Mouse (Mus musculus): ENCODE data around the gene March6. TPM values are rescaled to one million over a fixed set of nuclear protein-coding genes. Genes with fewer than 3 reads are reported as not detected.
A peak's percentile ranks its signal among the peaks of the same experiment; 100 is the strongest.

The March6 gene
- polyA plus RNA-seq, 1 experiment = not detected

DNA sequence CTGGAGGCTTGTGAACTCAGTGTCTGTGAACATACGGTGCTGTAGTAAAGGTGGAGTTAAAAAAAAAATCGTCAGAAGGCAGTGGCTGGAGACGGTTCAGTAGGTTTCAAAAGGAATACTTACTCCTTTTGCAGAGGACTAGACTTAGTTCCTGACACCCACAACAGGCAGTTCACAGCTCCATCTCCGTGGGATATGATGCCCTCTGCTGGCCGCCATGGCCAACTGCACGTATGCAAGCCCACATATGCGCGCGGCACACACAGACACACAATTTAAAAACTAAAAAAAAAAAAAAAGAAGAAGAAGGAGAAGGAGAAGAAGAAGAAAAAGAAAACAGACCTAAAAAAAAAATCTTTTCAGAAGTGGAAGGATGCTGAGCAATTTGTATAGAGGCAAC, 111.8 kb downstream of the March6 start:
- no peak overlapping the region for H3K4me3 ChIP-seq (ENCODE audit: insufficient read depth, low read depth, low read length)
- H3K27ac ChIP-seq (ENCODE audit: insufficient read depth, low read depth, low read length) = peak overlapping the region; percentile 88
- peaks cover 34% of the 10 kb centered on the region for H3K4me1 ChIP-seq (ENCODE audit: control insufficient read depth, insufficient read depth, low read length)
- WGBS = 50% methylated on average over 9 of the region's 9 CpGs
- TF ChIP-seq POLR2A (IDR thresholded peaks at IDR 0.05; ENCODE audit: insufficient read depth, low read depth, low read length) (no peak), CTCF (IDR thresholded peaks at IDR 0.05; ENCODE audit: insufficient read depth, low read depth, low read length) (peak; percentile 57)

- WGBS = 20% methylated on average over 7 of the region's 7 CpGs
- TF ChIP-seq CTCF (IDR thresholded peaks at IDR 0.05; ENCODE audit: insufficient read depth, low read depth, low read length) (no peak), POLR2A (IDR thresholded peaks at IDR 0.05; ENCODE audit: insufficient read depth, low read depth, low read length) (no peak)
- Histone ChIP-seq H3K27ac (ENCODE audit: insufficient read depth, low read depth, low read length) (peak overlapping the region; percentile 88), H3K4me3 (ENCODE audit: insufficient read depth, low read depth, low read length) (no peak overlapping the region), H3K4me1 (ENCODE audit: control insufficient read depth, insufficient read depth, low read length) (peaks cover 34% of the 10 kb centered on the region)
Observed at GRCm38 (mm10) chr15:31418686-31419024, 112.2 kb downstream of the March6 start.

DNA sequence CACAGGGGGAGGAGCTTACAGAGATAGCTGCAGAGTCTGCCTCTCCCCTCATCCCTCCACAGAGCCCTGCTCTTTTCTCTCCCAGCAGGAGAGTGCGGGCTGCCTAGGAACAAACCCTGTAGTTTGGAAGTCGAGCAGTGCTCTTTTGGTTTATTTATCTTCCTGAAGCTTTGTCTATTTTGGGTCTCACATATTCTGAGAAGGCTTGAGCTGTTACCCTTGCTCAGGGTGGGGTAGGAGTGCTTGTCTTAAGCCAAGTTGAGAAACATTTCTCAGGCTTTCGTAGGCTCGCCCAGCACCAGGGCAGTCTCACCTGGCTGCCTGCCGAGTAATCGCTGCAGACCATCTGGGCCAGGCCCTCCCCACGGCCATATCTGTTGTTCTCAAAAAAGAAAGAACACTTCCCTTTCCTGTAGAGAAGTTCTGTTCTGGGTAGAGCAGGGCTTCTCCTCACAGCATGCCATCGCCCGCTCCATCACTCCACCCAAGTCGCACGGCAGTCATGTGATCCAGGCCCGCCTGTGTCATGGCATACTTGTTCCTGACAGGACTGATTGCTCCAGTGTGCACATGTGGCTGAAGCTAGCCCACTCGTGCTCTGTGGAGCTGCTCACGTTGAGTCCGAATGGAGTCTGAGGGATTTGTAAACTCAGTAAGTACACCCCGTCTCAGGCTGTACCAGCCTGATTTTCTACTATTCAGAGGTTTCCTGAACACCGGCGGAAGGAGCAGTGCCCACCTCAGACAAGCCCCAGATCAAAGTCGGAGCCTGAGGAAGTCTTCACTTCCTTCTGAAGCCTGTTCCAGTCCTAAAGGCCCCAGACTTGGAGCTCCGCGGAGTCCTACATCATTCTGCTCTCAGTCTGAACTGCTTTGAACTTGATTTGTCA, 112.8 kb downstream of the March6 start:
- WGBS = 38% methylated on average over 21 of the region's 21 CpGs
- TF ChIP-seq CTCF (IDR thresholded peaks at IDR 0.05; ENCODE audit: insufficient read depth, low read depth, low read length) (no peak), POLR2A (IDR thresholded peaks at IDR 0.05; ENCODE audit: insufficient read depth, low read depth, low read length) (no peak)
- Histone ChIP-seq H3K4me1 (ENCODE audit: control insufficient read depth, insufficient read depth, low read length) (peaks cover 32% of the 10 kb centered on the region), H3K4me3 (ENCODE audit: insufficient read depth, low read depth, low read length) (no peak overlapping the region), H3K27ac (ENCODE audit: insufficient read depth, low read depth, low read length) (peak overlapping the region; percentile 88)

- peak overlapping the region; percentile 96 for H3K27ac ChIP-seq (ENCODE audit: insufficient read depth, low read depth, low read length)
Observed at GRCm38 (mm10) chr15:31417409-31417795, 113.5 kb downstream of the March6 start.

DNA sequence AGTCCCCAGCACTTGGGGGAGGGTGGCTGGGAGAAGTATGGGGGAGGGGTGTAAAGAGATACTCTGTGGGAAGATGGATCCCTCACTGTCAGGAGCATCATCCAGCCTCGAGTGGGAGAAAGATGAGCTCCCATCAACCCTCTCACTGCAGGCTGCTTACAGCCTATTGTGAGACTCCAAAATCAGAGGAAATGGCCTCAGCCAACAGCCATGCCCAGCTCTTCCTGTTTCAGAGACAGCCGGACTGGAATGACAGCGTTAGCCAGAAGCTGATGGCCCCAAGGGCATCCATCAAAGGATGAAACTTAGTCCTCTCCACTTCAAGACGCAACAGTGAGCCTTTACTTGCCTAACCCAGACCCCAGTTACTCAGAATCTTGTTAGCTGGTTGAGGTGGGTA, 115.7 kb downstream of the March6 start:
- 81% methylated on average over 4 of the region's 4 CpGs for WGBS
- H3K4me1 ChIP-seq (ENCODE audit: control insufficient read depth, insufficient read depth, low read length) = peaks cover 25% of the 10 kb centered on the region
- no peak overlapping the region for H3K4me3 ChIP-seq (ENCODE audit: insufficient read depth, low read depth, low read length)
- H3K27ac ChIP-seq (ENCODE audit: insufficient read depth, low read depth, low read length) = no peak overlapping the region
- TF ChIP-seq POLR2A (IDR thresholded peaks at IDR 0.05; ENCODE audit: insufficient read depth, low read depth, low read length) = no peak
- TF ChIP-seq CTCF (IDR thresholded peaks at IDR 0.05; ENCODE audit: insufficient read depth, low read depth, low read length) = no peak

More at GRCm38 (mm10) chr15:31417409-31417795, 113.5 kb downstream of the March6 start:
- WGBS = 38% methylated on average over 6 of the region's 6 CpGs
- Histone ChIP-seq H3K4me3 (ENCODE audit: insufficient read depth, low read depth, low read length) (no peak overlapping the region), H3K4me1 (ENCODE audit: control insufficient read depth, insufficient read depth, low read length) (peaks cover 28% of the 10 kb centered on the region)
- TF ChIP-seq POLR2A (IDR thresholded peaks at IDR 0.05; ENCODE audit: insufficient read depth, low read depth, low read length) = 0 out of 2 replicates have a peak, but pooled peaks have one; percentile 12
- TF ChIP-seq CTCF (IDR thresholded peaks at IDR 0.05; ENCODE audit: insufficient read depth, low read depth, low read length) = no peak

DNA sequence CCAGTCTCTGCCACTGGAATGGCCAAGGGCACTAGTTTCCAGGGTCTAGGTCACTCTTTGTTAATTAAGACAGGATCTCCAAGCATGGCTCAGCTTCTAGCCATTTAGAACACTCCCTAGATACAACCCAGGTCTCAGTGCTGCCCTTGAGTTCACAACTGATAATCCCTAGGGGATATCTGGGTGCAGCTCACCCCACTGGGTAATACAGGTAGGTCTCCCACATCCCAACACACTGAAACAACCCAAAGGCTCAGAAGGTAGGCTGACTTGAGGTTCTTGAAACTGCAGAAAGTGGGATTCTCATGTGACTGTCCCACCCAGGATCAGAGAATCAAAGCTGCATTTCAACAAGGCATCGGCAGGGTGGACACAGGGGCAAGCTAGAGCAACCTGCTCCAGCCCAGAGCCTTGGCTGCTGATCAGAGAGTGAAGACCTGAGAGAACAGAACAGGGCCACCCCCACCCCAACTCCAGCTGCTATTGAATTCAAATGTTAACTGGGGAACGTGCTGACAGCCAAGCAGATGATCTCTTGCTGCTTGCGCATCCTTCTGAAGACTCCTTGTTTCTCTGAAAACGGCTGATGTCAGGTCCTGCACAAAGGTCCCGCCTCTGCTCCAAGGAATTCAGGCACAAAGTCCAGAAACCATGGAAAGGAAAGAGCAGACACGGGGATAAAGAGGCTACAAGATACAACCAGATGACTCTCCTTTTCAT, 116.5 kb downstream of the March6 start:
- 34% methylated on average over 6 of the region's 6 CpGs for WGBS

GRCm38 (mm10) chr15:31413662-31414061, 117.2 kb downstream of the March6 start:
- Histone ChIP-seq H3K4me3 (ENCODE audit: insufficient read depth, low read depth, low read length) (no peak overlapping the region), H3K4me1 (ENCODE audit: control insufficient read depth, insufficient read depth, low read length) (peaks cover 26% of the 10 kb centered on the region), H3K27ac (ENCODE audit: insufficient read depth, low read depth, low read length) (no peak overlapping the region)
- 83% methylated on average over 6 of the region's 6 CpGs for WGBS
- TF ChIP-seq POLR2A (IDR thresholded peaks at IDR 0.05; ENCODE audit: insufficient read depth, low read depth, low read length) (no peak), CTCF (IDR thresholded peaks at IDR 0.05; ENCODE audit: insufficient read depth, low read depth, low read length) (no peak)

More for the DNA sequence above, 116.5 kb downstream of the March6 start:
- Histone ChIP-seq H3K27ac (ENCODE audit: insufficient read depth, low read depth, low read length) (no peak overlapping the region), H3K4me1 (ENCODE audit: control insufficient read depth, insufficient read depth, low read length) (peaks cover 28% of the 10 kb centered on the region), H3K4me3 (ENCODE audit: insufficient read depth, low read depth, low read length) (no peak overlapping the region)
- TF ChIP-seq POLR2A (IDR thresholded peaks at IDR 0.05; ENCODE audit: insufficient read depth, low read depth, low read length) = no peak
- no peak for TF ChIP-seq CTCF (IDR thresholded peaks at IDR 0.05; ENCODE audit: insufficient read depth, low read depth, low read length)

DNA sequence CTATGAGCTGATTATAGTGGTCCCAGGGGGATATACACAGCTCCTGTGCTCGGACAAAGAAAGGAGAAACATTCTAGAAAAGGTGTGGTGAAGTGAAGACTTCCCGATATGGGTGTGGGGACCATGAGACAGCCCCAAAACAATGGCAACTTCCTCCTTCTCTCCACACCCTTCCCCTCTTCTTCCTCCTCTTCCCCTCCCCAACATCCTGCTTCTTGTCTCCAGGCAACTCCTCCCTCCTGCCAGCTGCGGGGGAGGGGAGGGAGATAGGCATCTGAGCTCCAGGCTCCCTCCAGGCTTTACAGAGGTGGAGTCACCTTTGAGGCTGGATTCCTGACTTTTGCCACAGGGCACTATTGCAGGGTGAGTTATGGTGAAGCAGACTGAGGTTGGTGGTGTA, 117.9 kb downstream of the March6 start:
- peaks cover 19% of the 10 kb centered on the region for H3K4me1 ChIP-seq (ENCODE audit: control insufficient read depth, insufficient read depth, low read length)
- WGBS = 58% methylated on average over 3 of the region's 3 CpGs
- TF ChIP-seq CTCF (IDR thresholded peaks at IDR 0.05; ENCODE audit: insufficient read depth, low read depth, low read length) = no peak
- no peak for TF ChIP-seq POLR2A (IDR thresholded peaks at IDR 0.05; ENCODE audit: insufficient read depth, low read depth, low read length)
- H3K27ac ChIP-seq (ENCODE audit: insufficient read depth, low read depth, low read length) = no peak overlapping the region
- no peak overlapping the region for H3K4me3 ChIP-seq (ENCODE audit: insufficient read depth, low read depth, low read length)

DNA sequence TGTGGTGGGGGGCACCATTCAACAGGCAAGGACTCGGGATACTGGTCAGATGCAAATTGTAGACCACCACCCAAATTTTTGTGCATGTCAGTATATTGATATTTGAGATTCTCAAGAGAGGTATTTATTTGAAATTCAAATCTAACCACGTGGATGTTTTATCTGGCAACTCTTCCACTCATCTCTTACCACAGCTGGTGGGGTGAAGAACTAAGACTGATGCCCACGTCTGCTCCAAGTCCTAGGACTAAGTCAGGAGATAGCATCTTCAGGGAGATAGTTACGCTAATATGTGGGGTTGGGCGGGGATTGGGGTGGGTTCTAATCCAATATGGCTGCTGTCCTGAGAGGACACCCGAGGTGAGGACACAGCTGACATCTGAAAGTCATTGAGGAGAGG, 118.4 kb downstream of the March6 start:
- Histone ChIP-seq H3K4me3 (ENCODE audit: insufficient read depth, low read depth, low read length) (no peak overlapping the region), H3K27ac (ENCODE audit: insufficient read depth, low read depth, low read length) (no peak overlapping the region), H3K4me1 (ENCODE audit: control insufficient read depth, insufficient read depth, low read length) (peaks cover 15% of the 10 kb centered on the region)
- 80% methylated on average over 6 of the region's 6 CpGs for WGBS
- TF ChIP-seq CTCF (IDR thresholded peaks at IDR 0.05; ENCODE audit: insufficient read depth, low read depth, low read length) = no peak
- TF ChIP-seq POLR2A (IDR thresholded peaks at IDR 0.05; ENCODE audit: insufficient read depth, low read depth, low read length) = no peak

Measured in olfactory bulb, adult 2 months (tissue).